Mouse (Mus musculus): ENCODE measurements at regions not wholly inside any gene's neighbourhood (a gene's known extent, or its start where the extent isn't known, plus 50 kb on each side); places are given as distances from the start of the nearest gene placed in this dataset.

DNA sequence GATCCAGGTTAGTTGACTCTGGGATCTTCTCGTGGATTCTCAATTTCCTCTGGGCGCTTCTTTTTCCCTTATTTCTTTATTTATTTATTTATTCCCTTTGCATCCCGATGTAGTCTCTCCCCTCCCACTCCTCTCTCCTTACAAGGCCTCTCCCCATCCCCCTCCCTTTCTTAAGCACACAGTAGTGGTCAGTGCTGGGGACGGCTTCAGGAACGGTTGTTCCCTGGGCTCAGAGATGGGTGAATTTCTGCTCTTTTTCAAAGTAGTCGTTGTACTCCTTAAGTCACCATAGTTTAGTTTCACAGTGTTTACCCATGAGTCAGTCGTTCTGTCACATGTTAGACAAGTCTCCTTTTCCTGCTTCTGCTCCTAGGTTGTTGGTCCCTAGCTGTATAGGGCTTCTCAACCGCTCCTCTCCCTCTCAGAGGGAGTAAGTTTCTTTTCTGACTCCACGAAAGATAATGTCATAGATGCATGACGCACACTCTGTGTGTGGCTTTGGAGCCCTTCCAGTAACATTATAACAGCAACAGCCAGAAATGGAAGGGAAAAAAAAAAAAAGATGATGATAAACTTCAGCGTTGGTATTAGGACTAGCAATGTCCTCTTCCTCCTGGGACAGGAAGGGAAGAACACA lies 129.9 kb upstream of the Fat1 start:
- ATAC-seq, result no peak
- 59% methylated on average over 11 of the region's 11 CpGs for WGBS (ENCODE audit: insufficient replicate concordance)
- no peak overlapping the region for H3K4me2 ChIP-seq

DNA sequence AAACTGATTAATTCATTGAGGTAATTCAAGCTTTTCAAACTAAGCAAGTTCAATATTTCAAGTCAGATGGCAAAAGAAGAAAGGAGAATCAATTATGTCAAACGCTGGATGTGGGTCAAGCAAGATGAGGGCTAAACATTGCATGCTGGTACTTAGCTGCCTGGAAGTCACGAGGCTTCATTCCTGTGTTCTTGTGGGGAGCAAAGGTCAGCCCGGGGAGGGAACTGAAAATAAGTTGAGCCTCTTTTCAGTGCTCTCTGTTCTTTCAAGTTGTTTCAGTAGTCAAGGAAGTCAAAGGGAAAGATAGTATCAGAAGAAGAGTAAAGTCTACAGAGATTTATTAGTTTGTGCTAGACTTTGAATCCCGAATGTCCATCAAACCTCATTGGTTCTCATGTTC lies 122.9 kb upstream of the Fat1 start:
- Histone ChIP-seq H3K36me3 (no peaks in the 10 kb centered on the region), H3K9ac (no peak overlapping the region), H3K4me3 (no peak overlapping the region), H3K9me3 (replicated peaks) (no peaks in the 10 kb centered on the region), H3K4me1 (no peaks in the 10 kb centered on the region), H3K4me2 (no peak overlapping the region), H3K27me3 (replicated peaks) (no peaks in the 10 kb centered on the region), H3K27ac (no peak overlapping the region)
- WGBS (ENCODE audit: insufficient replicate concordance), result 55% methylated on average over 4 of the region's 4 CpGs
- ATAC-seq, result no peak

More for the DNA sequence above, 129.9 kb upstream of the Fat1 start:
- no peaks in the 10 kb centered on the region for H3K4me1 ChIP-seq
- no peaks in the 10 kb centered on the region for H3K9me3 ChIP-seq (replicated peaks)
- H3K27me3 ChIP-seq (replicated peaks), result no peaks in the 10 kb centered on the region
- no peak overlapping the region for H3K9ac ChIP-seq
- H3K4me3 ChIP-seq, result no peak overlapping the region
- H3K27ac ChIP-seq, result no peak overlapping the region
- no peaks in the 10 kb centered on the region for H3K36me3 ChIP-seq

DNA sequence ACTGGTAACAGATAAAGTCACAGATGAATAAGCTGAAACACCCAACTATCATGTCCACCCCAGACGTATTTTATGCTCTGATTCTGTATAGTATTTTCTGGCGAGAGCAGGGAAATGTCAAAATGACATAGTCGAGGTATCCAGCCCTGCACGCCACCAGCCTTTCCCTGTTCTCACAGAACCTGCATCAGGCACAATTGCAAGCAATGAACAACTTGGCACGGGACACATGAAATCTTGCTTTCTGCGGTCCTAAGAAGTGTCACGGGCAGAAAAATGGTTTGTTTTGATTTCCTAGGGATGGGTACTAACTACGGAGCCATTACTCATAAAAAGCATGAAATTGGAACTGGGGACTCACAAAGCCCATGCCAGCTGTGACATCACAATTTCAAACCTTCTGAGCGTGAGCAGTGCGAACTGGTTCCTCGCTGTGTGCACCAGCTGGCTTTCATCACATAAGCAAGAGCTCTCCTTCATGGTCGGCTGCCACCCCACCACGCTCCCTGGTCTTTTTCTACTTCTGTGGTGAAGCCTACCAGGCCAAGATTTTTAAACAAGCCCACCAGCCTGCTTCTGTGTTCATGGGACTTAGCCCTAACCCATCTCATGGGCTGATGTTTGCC lies 117.6 kb upstream of the Fat1 start:
- H3K27ac ChIP-seq, result no peak overlapping the region
- H3K36me3 ChIP-seq, result no peaks in the 10 kb centered on the region
- H3K4me1 ChIP-seq, result no peaks in the 10 kb centered on the region
- WGBS (ENCODE audit: insufficient replicate concordance), result 66% methylated on average over 13 of the region's 13 CpGs
- no peak overlapping the region for H3K4me2 ChIP-seq
- H3K4me3 ChIP-seq, result no peak overlapping the region
- H3K9ac ChIP-seq, result no peak overlapping the region
- no peak for ATAC-seq
- no peaks in the 10 kb centered on the region for H3K27me3 ChIP-seq (replicated peaks)
- H3K9me3 ChIP-seq (replicated peaks), result no peaks in the 10 kb centered on the region

DNA sequence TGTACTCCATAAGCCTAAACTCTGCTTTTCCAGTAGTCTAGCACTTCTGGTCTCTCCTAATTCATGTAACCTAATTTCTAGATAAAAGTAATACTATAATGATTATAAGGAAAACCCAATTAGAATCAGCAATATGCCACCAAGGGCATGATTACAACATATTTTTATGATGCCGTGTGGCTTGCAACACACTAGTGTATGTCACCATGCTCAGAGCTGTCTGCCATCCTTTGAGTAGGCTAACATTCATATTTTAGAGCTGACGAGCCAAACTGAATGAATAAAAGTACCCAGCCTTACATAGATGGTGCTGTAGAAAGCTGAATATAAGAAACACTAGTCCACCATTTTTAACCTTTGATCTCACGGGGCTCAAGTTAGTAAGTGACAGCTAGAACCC lies 116.0 kb upstream of the Fat1 start:
- ATAC-seq, result no peak
- WGBS (ENCODE audit: insufficient replicate concordance), result 67% methylated on average over 3 of the region's 3 CpGs
- Histone ChIP-seq H3K27me3 (replicated peaks) (no peaks in the 10 kb centered on the region), H3K9ac (no peak overlapping the region), H3K4me1 (no peaks in the 10 kb centered on the region), H3K36me3 (no peaks in the 10 kb centered on the region), H3K9me3 (replicated peaks) (peaks cover 7% of the 10 kb centered on the region; the same call in 1 of the 2 replicates), H3K4me2 (no peak overlapping the region), H3K27ac (no peak overlapping the region), H3K4me3 (no peak overlapping the region)

DNA sequence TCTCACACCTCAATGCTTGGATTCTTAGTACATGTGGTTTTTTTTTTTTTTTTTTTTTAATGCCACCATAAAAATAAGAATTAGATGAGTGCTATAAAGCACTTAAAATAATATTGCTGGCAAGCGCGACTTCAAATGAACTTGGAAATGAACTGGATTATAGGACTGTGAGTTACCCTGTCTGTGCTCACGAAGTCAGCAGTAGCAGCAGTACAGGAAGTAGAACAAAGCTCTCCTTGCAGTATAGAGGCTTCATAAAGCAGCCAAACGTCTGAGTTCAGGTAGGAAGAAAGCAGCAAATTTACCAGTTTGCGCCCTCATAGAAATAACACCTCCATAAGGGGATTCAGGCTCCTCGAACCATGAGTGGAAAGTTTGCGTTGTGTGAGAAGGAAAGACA lies 115.6 kb upstream of the Fat1 start:
- Histone ChIP-seq H3K27me3 (replicated peaks) (no peaks in the 10 kb centered on the region), H3K4me3 (no peak overlapping the region), H3K9me3 (replicated peaks) (peaks cover 7% of the 10 kb centered on the region; the same call in 1 of the 2 replicates), H3K27ac (no peak overlapping the region), H3K36me3 (no peaks in the 10 kb centered on the region), H3K4me1 (no peaks in the 10 kb centered on the region), H3K9ac (no peak overlapping the region), H3K4me2 (no peak overlapping the region)
- ATAC-seq, result no peak
- WGBS (ENCODE audit: insufficient replicate concordance), result 69% methylated on average over 7 of the region's 7 CpGs

DNA sequence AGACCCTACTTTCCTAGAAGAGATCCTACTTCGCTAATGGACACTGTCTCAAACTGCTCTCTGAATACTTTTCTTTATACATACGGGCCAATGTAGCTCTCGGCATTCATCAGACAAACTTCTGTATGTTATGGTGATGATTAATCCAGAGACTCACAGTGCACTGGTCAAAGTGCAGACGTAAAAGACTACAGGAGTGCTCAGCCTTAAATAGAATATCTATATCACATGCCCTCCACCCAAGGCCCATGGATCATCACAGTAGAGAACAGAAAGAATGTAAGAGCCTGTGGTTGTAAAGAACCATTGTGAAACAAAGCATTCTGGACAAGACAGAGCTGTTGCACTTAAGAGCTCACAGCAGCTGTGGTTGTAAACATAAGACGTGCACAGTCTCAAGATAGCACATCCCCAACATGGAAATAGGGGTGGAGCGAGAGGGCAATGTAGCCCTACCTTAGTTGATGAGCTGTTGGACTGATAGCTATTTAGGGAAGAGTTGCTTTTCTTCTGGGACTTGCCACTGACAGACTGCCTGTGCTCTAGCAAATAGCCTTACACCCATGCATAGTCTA lies 110.0 kb upstream of the Fat1 start:
- WGBS (ENCODE audit: insufficient replicate concordance), result 61% methylated on average over 6 of the region's 6 CpGs
- no peak for ATAC-seq

DNA sequence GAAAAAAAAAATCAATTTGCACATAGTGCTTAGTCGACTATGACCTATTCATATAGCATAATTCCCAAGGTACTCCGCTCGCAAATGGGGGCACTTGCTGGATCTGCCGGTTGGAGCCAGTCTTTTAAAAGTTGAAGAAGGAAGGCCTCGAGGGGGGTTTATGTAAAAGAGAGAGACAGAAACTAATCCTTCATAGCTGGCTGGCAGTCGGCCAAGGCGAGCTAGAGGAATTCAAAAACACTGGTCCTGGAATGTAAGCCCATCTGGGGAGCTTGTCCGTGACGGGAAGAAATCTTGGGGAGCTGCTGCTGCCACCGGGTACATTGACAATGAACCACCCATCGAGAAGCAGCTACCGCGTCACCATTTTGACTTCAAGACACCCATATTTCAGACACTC lies 108.3 kb upstream of the Fat1 start:
- no peaks in the 10 kb centered on the region for H3K4me1 ChIP-seq

More for the DNA sequence above, 110.0 kb upstream of the Fat1 start:
- H3K9me3 ChIP-seq (replicated peaks), result peaks cover 7% of the 10 kb centered on the region; the same call in 1 of the 2 replicates
- H3K27me3 ChIP-seq (replicated peaks), result no peaks in the 10 kb centered on the region
- no peaks in the 10 kb centered on the region for H3K4me1 ChIP-seq
- no peak overlapping the region for H3K27ac ChIP-seq
- no peak overlapping the region for H3K9ac ChIP-seq
- H3K4me2 ChIP-seq, result no peak overlapping the region
- no peaks in the 10 kb centered on the region for H3K36me3 ChIP-seq
- H3K4me3 ChIP-seq, result no peak overlapping the region

DNA sequence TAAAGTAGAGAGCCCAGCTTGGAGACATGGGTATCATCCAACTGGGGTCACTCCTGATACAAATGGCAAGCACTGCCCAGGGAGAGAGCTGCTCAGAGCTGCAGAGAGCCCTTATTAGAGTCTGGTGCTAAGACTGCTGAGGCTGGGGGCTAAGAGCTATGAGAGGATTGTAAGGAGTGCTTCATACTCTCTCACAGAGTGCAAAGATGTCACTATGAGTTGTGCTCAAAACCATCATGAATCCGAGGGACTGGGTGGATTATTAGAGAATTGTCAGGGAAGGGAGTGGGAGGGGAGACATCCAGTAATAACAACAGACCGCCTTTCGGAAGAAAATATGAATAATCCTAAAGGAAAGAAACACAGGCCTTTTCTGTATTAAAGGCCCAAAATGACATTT lies 107.2 kb upstream of the Fat1 start:
- Histone ChIP-seq H3K27ac (no peak overlapping the region), H3K27me3 (replicated peaks) (no peaks in the 10 kb centered on the region), H3K4me2 (no peak overlapping the region), H3K9ac (no peak overlapping the region), H3K4me3 (no peak overlapping the region), H3K4me1 (no peaks in the 10 kb centered on the region), H3K36me3 (no peaks in the 10 kb centered on the region), H3K9me3 (replicated peaks) (peaks cover 7% of the 10 kb centered on the region; the same call in 1 of the 2 replicates)
- 73% methylated on average over 3 of the region's 3 CpGs for WGBS (ENCODE audit: insufficient replicate concordance)
- ATAC-seq, result no peak

More for the DNA sequence above, 108.3 kb upstream of the Fat1 start:
- ATAC-seq, result no peak
- H3K27ac ChIP-seq, result no peak overlapping the region
- H3K9me3 ChIP-seq (replicated peaks), result peaks cover 7% of the 10 kb centered on the region; the same call in 1 of the 2 replicates
- H3K36me3 ChIP-seq, result no peaks in the 10 kb centered on the region
- H3K4me2 ChIP-seq, result no peak overlapping the region
- WGBS (ENCODE audit: insufficient replicate concordance), result 62% methylated on average over 13 of the region's 13 CpGs
- no peaks in the 10 kb centered on the region for H3K27me3 ChIP-seq (replicated peaks)
- no peak overlapping the region for H3K4me3 ChIP-seq
- H3K9ac ChIP-seq, result no peak overlapping the region

DNA sequence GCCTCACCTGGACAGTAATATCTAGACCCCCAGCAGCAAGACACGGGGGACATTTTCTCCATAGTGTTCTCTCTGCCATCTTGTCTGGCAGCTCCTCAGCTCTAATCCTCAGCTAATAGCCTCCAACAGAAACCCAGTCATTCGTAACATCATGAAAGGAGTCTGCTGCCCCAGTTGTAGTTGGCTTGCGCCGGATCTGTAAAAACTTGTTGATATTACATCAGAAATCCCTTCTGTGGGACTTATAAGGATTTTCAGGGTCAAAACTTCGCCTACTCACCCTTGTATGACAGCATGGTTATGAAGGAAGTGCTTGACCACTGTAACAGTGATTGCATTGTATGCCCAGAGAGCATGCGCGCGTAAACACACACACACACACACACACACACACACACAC lies 96.8 kb upstream of the Fat1 start:
- Histone ChIP-seq H3K27ac (no peak overlapping the region), H3K27me3 (replicated peaks) (no peaks in the 10 kb centered on the region), H3K4me1 (no peaks in the 10 kb centered on the region), H3K9ac (no peak overlapping the region), H3K4me2 (no peak overlapping the region), H3K4me3 (no peak overlapping the region), H3K9me3 (replicated peaks) (no peaks in the 10 kb centered on the region), H3K36me3 (no peaks in the 10 kb centered on the region)
- 71% methylated on average over 8 of the region's 8 CpGs for WGBS (ENCODE audit: insufficient replicate concordance)
- ATAC-seq, result no peak

DNA sequence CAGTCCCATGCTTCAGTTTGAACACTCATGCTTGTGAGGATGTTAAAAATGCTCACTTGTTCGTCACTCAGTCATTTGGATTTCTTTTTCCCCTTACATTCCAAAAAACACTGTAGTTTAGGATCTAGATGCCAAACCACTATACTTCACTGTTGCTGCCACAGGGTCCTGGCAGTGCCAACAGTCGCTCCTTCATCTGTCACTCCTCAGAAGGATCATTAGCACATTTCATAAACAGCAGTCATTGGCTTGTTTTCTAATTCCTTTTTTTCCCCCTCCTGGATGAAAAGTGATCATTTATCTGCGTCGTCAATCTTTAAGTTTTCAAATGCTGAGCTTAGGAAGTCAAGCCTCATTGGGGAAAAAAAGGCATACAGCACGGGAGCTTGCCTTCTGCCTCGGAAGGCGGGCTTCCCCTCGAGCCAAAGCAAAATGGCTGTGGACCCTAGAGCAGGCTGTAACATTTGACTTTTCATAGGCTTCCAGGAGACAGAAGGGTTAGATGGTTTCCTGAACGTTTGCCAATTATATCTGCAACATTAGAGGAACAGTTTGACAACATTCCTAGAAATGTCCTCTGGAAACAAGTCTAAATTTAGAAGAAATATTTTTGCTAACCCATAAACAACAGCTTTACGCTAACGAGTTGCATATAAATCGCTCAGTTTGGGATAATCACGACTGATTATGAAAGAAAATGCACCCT lies 95.6 kb upstream of the Fat1 start:
- H3K4me1 ChIP-seq, result no peaks in the 10 kb centered on the region
- no peaks in the 10 kb centered on the region for H3K9me3 ChIP-seq (replicated peaks)
- H3K27ac ChIP-seq, result no peak overlapping the region
- H3K9ac ChIP-seq, result no peak overlapping the region
- H3K27me3 ChIP-seq (replicated peaks), result no peaks in the 10 kb centered on the region
- no peak overlapping the region for H3K4me2 ChIP-seq
- no peak overlapping the region for H3K4me3 ChIP-seq
- no peaks in the 10 kb centered on the region for H3K36me3 ChIP-seq
- no peak for ATAC-seq
- 63% methylated on average over 13 of the region's 13 CpGs for WGBS (ENCODE audit: insufficient replicate concordance)

DNA sequence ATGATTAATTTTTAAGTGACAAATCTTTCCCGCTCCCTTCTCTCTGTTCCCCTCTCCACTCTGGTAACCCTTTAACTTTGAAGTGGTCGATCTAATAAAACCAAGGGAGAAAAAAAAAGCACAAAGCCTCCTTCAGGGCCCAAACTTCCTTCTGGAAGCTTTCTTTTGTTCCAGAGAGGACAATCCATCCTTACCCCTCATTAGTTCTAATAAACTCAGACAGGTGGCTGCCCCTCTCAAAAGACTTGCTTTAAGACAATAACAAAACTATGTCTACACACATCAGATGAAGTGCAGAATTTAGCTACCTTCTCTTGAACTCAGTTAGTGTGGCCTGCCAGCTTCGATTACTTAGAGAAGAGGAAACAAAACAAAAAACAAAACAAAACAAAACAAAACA lies 94.6 kb upstream of the Fat1 start:
- ATAC-seq, result no peak
- no peak overlapping the region for H3K4me3 ChIP-seq
- H3K9me3 ChIP-seq (replicated peaks), result no peaks in the 10 kb centered on the region
- no peaks in the 10 kb centered on the region for H3K4me1 ChIP-seq
- no peaks in the 10 kb centered on the region for H3K27me3 ChIP-seq (replicated peaks)
- no peak overlapping the region for H3K27ac ChIP-seq
- no peak overlapping the region for H3K4me2 ChIP-seq
- H3K36me3 ChIP-seq, result no peaks in the 10 kb centered on the region
- 75% methylated on average over 3 of the region's 3 CpGs for WGBS (ENCODE audit: insufficient replicate concordance)
- H3K9ac ChIP-seq, result no peak overlapping the region

DNA sequence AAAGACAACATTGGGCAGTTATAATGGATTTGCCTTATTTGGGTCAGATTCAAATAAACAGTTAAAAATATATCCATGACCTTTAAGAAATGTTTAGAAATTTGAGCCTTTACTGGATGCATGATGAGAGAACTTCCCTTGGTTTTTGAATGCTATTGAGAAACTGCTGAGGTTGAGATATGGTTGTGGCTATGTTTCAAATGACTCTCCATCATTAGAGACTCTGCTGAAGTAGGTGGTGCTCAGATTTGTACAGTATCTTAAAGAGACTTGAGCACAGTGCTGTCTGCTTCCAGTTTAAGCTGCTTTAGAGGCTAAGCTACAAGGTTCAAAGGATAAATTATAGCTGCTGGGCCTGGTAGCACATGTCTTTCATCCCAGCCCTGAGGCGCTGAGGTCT lies 90.9 kb upstream of the Fat1 start:
- WGBS (ENCODE audit: insufficient replicate concordance), result 69% methylated on average over 1 of the region's 1 CpGs

More for the DNA sequence above, 90.9 kb upstream of the Fat1 start:
- Histone ChIP-seq H3K4me3 (no peak overlapping the region), H3K9ac (no peak overlapping the region), H3K36me3 (no peaks in the 10 kb centered on the region), H3K27ac (no peak overlapping the region), H3K27me3 (replicated peaks) (no peaks in the 10 kb centered on the region), H3K4me2 (no peak overlapping the region), H3K9me3 (replicated peaks) (no peaks in the 10 kb centered on the region), H3K4me1 (no peaks in the 10 kb centered on the region)
- no peak for ATAC-seq
